Mouse (Mus musculus): ENCODE results near the gene Llgl2. TPM values are rescaled to one million over a fixed set of nuclear protein-coding genes. Genes with fewer than 3 reads are reported as not detected.

The Llgl2 gene
- 0.79 and 0.93 TPM in 2 replicates for polyA plus RNA-seq (2015; fragmentation: Nextera tagmentation; extraction: Ambion mirVana)

DNA sequence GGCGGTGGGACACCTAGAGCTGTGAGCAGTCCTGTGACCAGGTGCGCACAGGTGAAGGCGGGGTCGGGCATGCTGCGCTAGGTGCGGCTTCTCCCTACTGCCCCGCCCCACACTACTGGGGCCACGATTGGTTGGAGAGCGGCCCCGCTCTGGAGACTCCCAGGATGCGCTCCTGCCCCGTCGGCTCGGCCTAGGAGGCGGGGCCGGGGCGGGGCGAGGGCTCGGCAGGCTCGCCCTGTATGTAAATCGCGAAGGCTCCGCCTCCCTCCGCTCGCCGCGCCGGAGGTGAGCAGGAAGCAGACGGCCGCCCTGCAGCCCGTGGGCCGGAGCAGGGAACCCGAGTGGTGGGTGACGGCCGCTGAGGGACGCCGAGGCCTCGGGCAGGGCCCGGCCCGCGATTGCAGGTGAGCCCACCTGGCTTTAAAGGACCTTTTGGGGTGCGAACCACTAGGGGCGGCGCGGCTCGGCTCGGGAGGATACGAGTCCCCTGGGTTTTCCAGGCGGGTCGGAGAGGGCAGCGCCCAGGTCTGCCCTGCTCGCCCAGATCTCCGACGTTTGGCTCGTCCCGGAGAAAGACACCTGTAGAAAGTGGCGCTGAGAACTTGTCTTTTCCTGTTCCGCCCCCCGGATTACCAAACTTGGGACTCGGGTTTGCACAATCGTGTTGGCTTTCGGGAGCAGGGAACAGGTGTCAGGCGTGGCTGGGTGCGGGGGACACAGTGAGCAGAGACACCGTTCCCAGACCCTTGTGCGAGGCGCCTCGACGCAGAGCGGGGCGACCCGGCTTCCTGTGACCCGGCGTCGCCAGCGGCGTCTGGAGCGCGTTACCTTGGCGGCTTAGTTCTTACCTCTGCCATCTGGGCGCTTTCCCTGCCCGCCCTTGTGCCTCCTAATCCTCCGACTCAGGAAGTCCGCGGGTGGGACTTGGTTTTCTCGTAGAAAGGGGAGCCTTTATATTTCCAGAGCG lies at the start of gene Llgl2:
Gene Llgl2, plus strand, starts transcription at position 276 of the 967 bp plus-strand sequence.

DNA sequence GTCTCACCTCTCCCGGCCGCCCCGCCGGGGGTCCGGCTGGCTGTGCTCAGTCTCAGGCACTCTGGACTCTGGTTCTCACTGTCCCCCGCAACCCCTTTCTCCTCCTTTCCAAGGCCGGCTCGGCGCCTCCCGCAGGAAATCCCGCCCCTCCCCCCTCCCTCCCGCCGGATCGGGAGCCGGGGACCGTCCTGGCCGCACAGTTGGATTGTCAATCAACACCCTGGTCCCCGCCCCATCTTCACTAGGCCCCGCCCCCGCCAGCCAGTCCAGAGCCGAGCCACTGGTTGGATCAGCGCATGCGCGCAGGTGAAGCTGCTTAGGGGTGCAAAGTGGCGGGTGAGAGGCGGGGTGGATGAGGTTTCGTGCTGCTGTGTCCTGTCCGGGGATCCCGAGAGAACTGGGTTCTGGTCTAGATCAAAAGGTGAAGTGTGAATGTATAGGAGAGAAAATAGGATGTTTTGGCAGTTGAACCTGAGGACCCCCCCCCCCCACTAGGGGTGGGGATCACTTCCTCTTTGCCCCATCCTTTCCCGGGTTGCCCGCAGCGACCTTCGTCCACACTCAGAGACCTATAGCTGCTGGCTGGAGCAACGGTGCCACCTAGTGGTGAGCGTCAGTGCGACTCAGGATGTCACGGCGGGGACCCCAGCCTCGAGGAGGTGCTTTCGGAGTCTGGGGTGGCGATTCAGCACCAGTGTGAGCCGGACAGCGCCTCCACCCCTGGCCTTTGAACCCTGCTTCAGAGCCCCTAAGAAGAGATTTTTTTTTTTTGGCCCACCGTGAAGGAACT lies 10.1 kb upstream of the Llgl2 start, which contains the start of gene Caskin2:
Gene Caskin2, minus strand, starts transcription at position 133 of the 790 bp plus-strand sequence.

DNA sequence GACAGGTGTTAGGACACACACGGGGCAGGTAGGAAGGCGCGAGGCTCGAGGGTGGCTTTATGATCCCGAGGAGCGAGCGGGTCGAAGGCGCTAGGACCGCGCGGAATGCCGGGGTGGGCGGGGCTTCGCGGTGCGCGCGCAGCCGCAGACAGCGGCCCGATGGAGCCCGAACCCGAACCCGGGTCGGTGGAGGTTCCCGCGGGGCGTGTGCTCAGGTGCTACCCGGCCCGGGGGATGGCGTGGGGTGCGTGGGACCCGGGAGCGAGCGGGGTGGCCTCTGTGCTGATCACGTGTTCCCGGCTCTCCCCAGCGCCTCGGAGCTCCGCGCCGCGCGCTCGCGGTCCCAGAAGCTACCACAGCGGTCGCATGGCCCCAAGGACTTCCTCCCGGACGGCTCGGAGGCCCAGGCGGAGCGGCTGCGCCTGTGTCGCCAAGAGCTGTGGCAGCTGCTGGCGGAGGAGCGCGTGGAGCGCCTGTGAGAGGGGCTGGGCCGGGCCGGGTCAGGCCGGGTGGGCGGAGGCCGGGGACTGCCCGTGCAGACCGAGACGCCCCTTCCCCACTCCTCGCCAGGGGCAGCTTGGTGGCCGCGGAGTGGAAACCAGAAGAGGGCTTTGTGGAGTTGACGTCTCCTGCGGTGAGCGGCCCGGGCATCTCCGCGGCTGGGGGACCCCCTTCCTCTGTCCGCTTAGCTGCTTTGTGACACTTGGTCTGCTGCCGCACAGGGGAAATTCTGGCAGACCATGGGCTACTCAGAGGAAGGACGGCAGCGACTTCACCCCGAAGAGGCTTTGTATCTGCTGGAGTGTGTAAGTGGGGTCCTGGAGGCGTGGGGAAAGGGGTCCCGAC lies 9.0 kb upstream of the Llgl2 start, which contains the start of gene Tsen54:
Gene Tsen54, plus strand, starts transcription at position 120 of the 846 bp plus-strand sequence.

DNA sequence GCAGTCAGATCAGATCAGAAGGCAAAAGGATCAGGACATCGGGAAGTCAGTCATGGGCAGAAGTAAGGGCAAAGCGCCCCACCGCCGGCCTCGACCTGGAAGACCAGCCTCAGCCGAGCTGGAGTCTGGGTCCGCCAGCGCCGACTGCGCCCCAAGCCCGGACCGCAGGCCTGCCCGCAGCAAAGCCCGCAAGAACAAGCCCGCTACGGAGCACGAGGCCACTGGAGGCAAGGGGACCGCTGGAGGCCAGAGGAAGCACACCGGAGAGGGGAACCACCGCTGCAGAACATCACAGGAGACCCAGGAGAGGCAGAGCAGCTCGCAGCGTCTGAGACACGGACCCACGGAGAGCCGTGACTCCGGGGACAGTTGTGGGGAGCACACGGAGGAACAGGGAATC lies 34.5 kb downstream of the Llgl2 start, which contains the start of gene Myo15b:
Gene Myo15b, plus strand, starts transcription at position 53 of the 400 bp plus-strand sequence.

DNA sequence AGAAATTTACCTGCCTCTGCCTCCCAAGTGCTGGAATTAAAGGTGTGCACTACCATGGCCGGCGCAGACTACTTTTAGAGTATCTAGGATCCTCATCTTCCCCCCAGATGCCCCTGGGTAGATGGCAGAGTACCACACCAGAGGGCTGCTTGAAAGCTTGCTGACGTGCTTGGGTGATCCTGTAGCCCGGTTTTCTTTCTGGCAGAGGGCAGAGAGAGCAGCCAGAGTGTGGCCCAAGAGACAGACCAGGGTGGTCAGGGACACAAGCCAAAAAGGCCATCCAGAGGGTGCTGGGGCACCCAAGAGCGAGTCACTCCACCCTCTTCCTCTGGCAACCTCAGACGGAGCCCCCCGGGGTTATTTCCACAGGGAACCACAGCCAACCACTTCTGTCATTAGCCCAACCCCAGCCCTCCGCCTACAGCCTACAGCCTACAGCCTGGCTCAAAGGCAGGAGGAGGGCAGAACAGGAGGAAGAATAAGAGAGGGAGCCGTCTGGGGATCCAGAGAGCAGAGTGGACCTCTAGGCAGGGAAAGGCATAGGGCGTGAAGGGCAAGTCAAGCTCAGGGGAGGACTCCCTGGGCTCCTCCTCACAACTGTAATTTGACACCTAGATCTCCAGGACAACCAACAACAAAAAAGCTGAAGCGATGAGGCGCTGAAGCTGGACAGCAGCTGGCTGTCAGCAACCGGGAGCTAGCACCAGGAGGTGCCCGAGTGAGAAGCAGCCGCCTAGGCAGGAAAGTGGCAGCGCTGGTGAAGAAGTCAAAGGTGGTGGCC lies 75.8 kb downstream of the Llgl2 start, which contains the start of gene Smim5:
Gene Smim5, plus strand, starts transcription at position 481 of the 781 bp plus-strand sequence.

Small RNAs within 50 kb of the gene (microRNA-seq; reads per million reads assigned to microRNA genes)
- not detected for gene Mir5621

Other genes with a start within 250 kb of the Llgl2 start
- 80.0 and 80.6 TPM in 2 replicates for gene Mrps7, start 220.1 kb upstream of the Llgl2 start, polyA plus RNA-seq (2015; fragmentation: Nextera tagmentation; extraction: Ambion mirVana)
- 22.2 and 26.4 TPM in 2 replicates for gene Gga3, start 220.0 kb upstream of the Llgl2 start, polyA plus RNA-seq (2015; fragmentation: Nextera tagmentation; extraction: Ambion mirVana)
- gene Mif4gd, start 211.1 kb upstream of the Llgl2 start, polyA plus RNA-seq (2015; fragmentation: Nextera tagmentation; extraction: Ambion mirVana) = 23.5 and 26.7 TPM in 2 replicates
- gene Slc25a19, start 195.8 kb upstream of the Llgl2 start, polyA plus RNA-seq (2015; fragmentation: Nextera tagmentation; extraction: Ambion mirVana) = 42.3 and 43.0 TPM in 2 replicates
- gene Grb2, start 115.5 kb upstream of the Llgl2 start, polyA plus RNA-seq (2015; fragmentation: Nextera tagmentation; extraction: Ambion mirVana) = 149 and 165 TPM in 2 replicates
- 13.7 and 15.9 TPM in 2 replicates for gene Tmem94, start 58.6 kb upstream of the Llgl2 start, polyA plus RNA-seq (2015; fragmentation: Nextera tagmentation; extraction: Ambion mirVana)
- gene Caskin2, start 10.4 kb upstream of the Llgl2 start, polyA plus RNA-seq (2015; fragmentation: Nextera tagmentation; extraction: Ambion mirVana) = 10.1 and 10.3 TPM in 2 replicates
- 18.9 and 21.3 TPM in 2 replicates for gene Tsen54, start 9.3 kb upstream of the Llgl2 start, polyA plus RNA-seq (2015; fragmentation: Nextera tagmentation; extraction: Ambion mirVana)
- 0.15 and 0.46 TPM in 2 replicates for gene Myo15b, start 34.4 kb downstream of the Llgl2 start, polyA plus RNA-seq (2015; fragmentation: Nextera tagmentation; extraction: Ambion mirVana)
- gene Smim5, start 75.9 kb downstream of the Llgl2 start, polyA plus RNA-seq (2015; fragmentation: Nextera tagmentation; extraction: Ambion mirVana) = 2.6 and 4.5 TPM in 2 replicates
- 0.24 and 0.79 TPM in 2 replicates for gene Smim6, start 88.0 kb downstream of the Llgl2 start, polyA plus RNA-seq (2015; fragmentation: Nextera tagmentation; extraction: Ambion mirVana)
- gene Sap30bp, start 109.2 kb downstream of the Llgl2 start, polyA plus RNA-seq (2015; fragmentation: Nextera tagmentation; extraction: Ambion mirVana) = 36.7 and 40.3 TPM in 2 replicates
- 10.4 and 12.7 TPM in 2 replicates for gene Recql5, start 109.4 kb downstream of the Llgl2 start, polyA plus RNA-seq (2015; fragmentation: Nextera tagmentation; extraction: Ambion mirVana)
- 3.0 and 3.2 TPM in 2 replicates for gene Itgb4, start 150.7 kb downstream of the Llgl2 start, polyA plus RNA-seq (2015; fragmentation: Nextera tagmentation; extraction: Ambion mirVana)
- 56.4 and 56.8 TPM in 2 replicates for gene Galk1, start 188.7 kb downstream of the Llgl2 start, polyA plus RNA-seq (2015; fragmentation: Nextera tagmentation; extraction: Ambion mirVana)
- 1,032 and 1,124 TPM in 2 replicates for gene H3f3b, start 203.9 kb downstream of the Llgl2 start, polyA plus RNA-seq (2015; fragmentation: Nextera tagmentation; extraction: Ambion mirVana)
- gene Unk, start 206.3 kb downstream of the Llgl2 start, polyA plus RNA-seq (2015; fragmentation: Nextera tagmentation; extraction: Ambion mirVana) = 22.2 and 24.0 TPM in 2 replicates

Data from neural tube, postnatal 0 days (tissue).